Mouse (Mus musculus): ENCODE measurements around the gene Mrpl37. TPM values are rescaled to one million over a fixed set of nuclear protein-coding genes. Genes with fewer than 3 reads are reported as not detected.
A peak's percentile ranks its signal among the peaks of the same experiment; 100 is the strongest.

The Mrpl37 gene
- polyA plus RNA-seq, 1 experiment from 2014 or later: 89.8 TPM

GRCm38 (mm10) chr4:107038303-107038702, 28.4 kb downstream of the Mrpl37 start:
- Histone ChIP-seq H3K9ac (no peak overlapping the region), H3K9me3 (no peaks in the 10 kb centered on the region), H3K27me3 (replicated peaks) (no peaks in the 10 kb centered on the region), H3K4me2 (no peak overlapping the region), H3K27ac (no peak overlapping the region), H3K4me3 (replicated peaks) (no peak overlapping the region), H3K4me1 (no peaks in the 10 kb centered on the region), H3K36me3 (peaks cover 56% of the 10 kb centered on the region)
- ATAC-seq (ENCODE audit: insufficient read depth, low FRiP score, low read depth): no peak
- 81% methylated on average over 4 of the region's 4 CpGs for WGBS

GRCm38 (mm10) chr4:107036985-107037384, 29.7 kb downstream of the Mrpl37 start:
- H3K27me3 ChIP-seq (replicated peaks): no peaks in the 10 kb centered on the region
- peaks cover 59% of the 10 kb centered on the region for H3K36me3 ChIP-seq
- H3K4me3 ChIP-seq (replicated peaks): no peak overlapping the region
- H3K27ac ChIP-seq: no peak overlapping the region
- WGBS: 97% methylated on average over 2 of the region's 2 CpGs
- peak; percentile 56; the same call in 1 of the 2 replicates for ATAC-seq (ENCODE audit: insufficient read depth, low FRiP score, low read depth)
- no peak overlapping the region for H3K9ac ChIP-seq
- H3K4me1 ChIP-seq: no peaks in the 10 kb centered on the region
- H3K4me2 ChIP-seq: no peak overlapping the region
- no peaks in the 10 kb centered on the region for H3K9me3 ChIP-seq

GRCm38 (mm10) chr4:107035689-107036088, 31.0 kb downstream of the Mrpl37 start:
- WGBS: 84% methylated on average over 4 of the region's 4 CpGs
- Histone ChIP-seq H3K9ac (no peak overlapping the region), H3K4me3 (replicated peaks) (no peak overlapping the region), H3K9me3 (no peaks in the 10 kb centered on the region), H3K4me1 (no peaks in the 10 kb centered on the region), H3K27me3 (replicated peaks) (no peaks in the 10 kb centered on the region), H3K36me3 (peaks cover 51% of the 10 kb centered on the region), H3K4me2 (no peak overlapping the region), H3K27ac (no peak overlapping the region)
- ATAC-seq (ENCODE audit: insufficient read depth, low FRiP score, low read depth): no peak

- H3K9me3 ChIP-seq: no peaks in the 10 kb centered on the region
- H3K4me3 ChIP-seq (replicated peaks): no peak overlapping the region
- ATAC-seq (ENCODE audit: insufficient read depth, low FRiP score, low read depth): no peak
- H3K9ac ChIP-seq: no peak overlapping the region
- no peaks in the 10 kb centered on the region for H3K27me3 ChIP-seq (replicated peaks)
- H3K4me1 ChIP-seq: 0 out of 2 replicates have a peak, but pooled peaks cover 6% of the 10 kb centered on the region
- 61% methylated on average over 8 of the region's 8 CpGs for WGBS
- no peak overlapping the region for H3K4me2 ChIP-seq
- peaks cover 4% of the 10 kb centered on the region for H3K36me3 ChIP-seq
- H3K27ac ChIP-seq: no peak overlapping the region
Observed at GRCm38 (mm10) chr4:107026451-107026850, 40.2 kb downstream of the Mrpl37 start.

GRCm38 (mm10) chr4:107025369-107025768, 41.3 kb downstream of the Mrpl37 start:
- Histone ChIP-seq H3K4me2 (no peak overlapping the region), H3K4me3 (replicated peaks) (no peak overlapping the region), H3K4me1 (0 out of 2 replicates have a peak, but pooled peaks cover 6% of the 10 kb centered on the region), H3K9ac (no peak overlapping the region), H3K9me3 (no peaks in the 10 kb centered on the region), H3K27me3 (replicated peaks) (no peaks in the 10 kb centered on the region), H3K27ac (no peak overlapping the region), H3K36me3 (no peaks in the 10 kb centered on the region; the same call in 1 of the 2 replicates)
- 84% methylated on average over 5 of the region's 5 CpGs for whole genome bisulfite sequencing
- ATAC-seq (ENCODE audit: insufficient read depth, low FRiP score, low read depth): no peak

- Histone ChIP-seq H3K27ac (no peak overlapping the region), H3K4me3 (replicated peaks) (no peak overlapping the region), H3K4me1 (0 out of 2 replicates have a peak, but pooled peaks cover 10% of the 10 kb centered on the region), H3K36me3 (no peaks in the 10 kb centered on the region), H3K27me3 (replicated peaks) (no peaks in the 10 kb centered on the region), H3K9ac (no peak overlapping the region), H3K9me3 (no peaks in the 10 kb centered on the region), H3K4me2 (no peak overlapping the region)
- no peak for ATAC-seq (ENCODE audit: insufficient read depth, low FRiP score, low read depth)
- 74% methylated on average over 7 of the region's 7 CpGs for WGBS
Observed at GRCm38 (mm10) chr4:107024899-107025298, 41.8 kb downstream of the Mrpl37 start.

- Histone ChIP-seq H3K27me3 (replicated peaks) (no peaks in the 10 kb centered on the region), H3K9ac (no peak overlapping the region), H3K27ac (no peak overlapping the region), H3K4me2 (no peak overlapping the region), H3K4me1 (peaks cover 30% of the 10 kb centered on the region), H3K36me3 (no peaks in the 10 kb centered on the region), H3K9me3 (no peaks in the 10 kb centered on the region), H3K4me3 (replicated peaks) (no peak overlapping the region)
- 72% methylated on average over 3 of the region's 3 CpGs for WGBS
- no peak for ATAC-seq (ENCODE audit: insufficient read depth, low FRiP score, low read depth)
Observed at GRCm38 (mm10) chr4:107021464-107021863, 45.2 kb downstream of the Mrpl37 start.

GRCm38 (mm10) chr4:107020287-107021000, 46.2 kb downstream of the Mrpl37 start:
- H3K4me1 ChIP-seq: peaks cover 40% of the 10 kb centered on the region
- no peak overlapping the region for H3K27ac ChIP-seq
- WGBS: 64% methylated on average over 5 of the region's 5 CpGs
- no peaks in the 10 kb centered on the region for H3K36me3 ChIP-seq
- no peak for ATAC-seq (ENCODE audit: insufficient read depth, low FRiP score, low read depth)
- H3K27me3 ChIP-seq (replicated peaks): no peaks in the 10 kb centered on the region
- no peaks in the 10 kb centered on the region for H3K9me3 ChIP-seq
- no peak overlapping the region for H3K9ac ChIP-seq
- H3K4me2 ChIP-seq: no peak overlapping the region
- no peak overlapping the region for H3K4me3 ChIP-seq (replicated peaks)

GRCm38 (mm10) chr4:107019027-107019426, 47.6 kb downstream of the Mrpl37 start:
- Histone ChIP-seq H3K9ac (no peak overlapping the region), H3K27me3 (replicated peaks) (no peaks in the 10 kb centered on the region), H3K4me2 (no peak overlapping the region), H3K4me3 (replicated peaks) (no peak overlapping the region), H3K27ac (no peak overlapping the region; the same call in 1 of the 2 replicates), H3K36me3 (no peaks in the 10 kb centered on the region), H3K9me3 (no peaks in the 10 kb centered on the region), H3K4me1 (peaks cover 43% of the 10 kb centered on the region)
- ATAC-seq (ENCODE audit: insufficient read depth, low FRiP score, low read depth): no peak
- 45% methylated on average over 7 of the region's 7 CpGs for WGBS

GRCm38 (mm10) chr4:107018521-107018920, 48.1 kb downstream of the Mrpl37 start:
- ATAC-seq (ENCODE audit: insufficient read depth, low FRiP score, low read depth): no peak
- Histone ChIP-seq H3K27ac (no peak overlapping the region; the same call in 1 of the 2 replicates), H3K27me3 (replicated peaks) (no peaks in the 10 kb centered on the region), H3K36me3 (no peaks in the 10 kb centered on the region), H3K4me2 (no peak overlapping the region), H3K9me3 (no peaks in the 10 kb centered on the region), H3K9ac (no peak overlapping the region), H3K4me1 (peaks cover 41% of the 10 kb centered on the region), H3K4me3 (replicated peaks) (no peak overlapping the region)
- WGBS: 62% methylated on average over 3 of the region's 3 CpGs

- no peaks in the 10 kb centered on the region for H3K36me3 ChIP-seq
- H3K4me2 ChIP-seq: no peak overlapping the region
- peaks cover 41% of the 10 kb centered on the region for H3K4me1 ChIP-seq
- no peak overlapping the region for H3K9ac ChIP-seq
- no peak overlapping the region for H3K27ac ChIP-seq
- no peak overlapping the region for H3K4me3 ChIP-seq (replicated peaks)
- no peaks in the 10 kb centered on the region for H3K27me3 ChIP-seq (replicated peaks)
- no peak for ATAC-seq (ENCODE audit: insufficient read depth, low FRiP score, low read depth)
- no peaks in the 10 kb centered on the region for H3K9me3 ChIP-seq
Observed at GRCm38 (mm10) chr4:107017257-107017656, 49.4 kb downstream of the Mrpl37 start.

GRCm38 (mm10) chr4:107015971-107016511, 50.6 kb downstream of the Mrpl37 start:
- ATAC-seq (ENCODE audit: insufficient read depth, low FRiP score, low read depth): no peak
- Histone ChIP-seq H3K4me3 (replicated peaks) (no peak overlapping the region), H3K9ac (peak overlapping the region; percentile 12; the same call in 1 of the 2 replicates), H3K27ac (peak overlapping the region; percentile 48), H3K27me3 (replicated peaks) (no peaks in the 10 kb centered on the region), H3K4me2 (no peak overlapping the region), H3K4me1 (peaks cover 41% of the 10 kb centered on the region), H3K9me3 (no peaks in the 10 kb centered on the region), H3K36me3 (no peaks in the 10 kb centered on the region)
- WGBS: 39% methylated on average over 13 of the region's 13 CpGs

Measured in stomach, embryonic 15.5 days (tissue).